Mouse (Mus musculus) c-Kit-positive CD71-positive TER-119-positive erythroid progenitor cells, embryonic 14.5 days (primary cell): ENCODE measurements around the gene Fpgs.

Source experiments
- DNase-seq: peaks from one replicate; pipeline ENCODE4 v3.0.0-alpha.2; 2013; ENCODE audit warnings: low spot score

The Fpgs gene

DNA sequence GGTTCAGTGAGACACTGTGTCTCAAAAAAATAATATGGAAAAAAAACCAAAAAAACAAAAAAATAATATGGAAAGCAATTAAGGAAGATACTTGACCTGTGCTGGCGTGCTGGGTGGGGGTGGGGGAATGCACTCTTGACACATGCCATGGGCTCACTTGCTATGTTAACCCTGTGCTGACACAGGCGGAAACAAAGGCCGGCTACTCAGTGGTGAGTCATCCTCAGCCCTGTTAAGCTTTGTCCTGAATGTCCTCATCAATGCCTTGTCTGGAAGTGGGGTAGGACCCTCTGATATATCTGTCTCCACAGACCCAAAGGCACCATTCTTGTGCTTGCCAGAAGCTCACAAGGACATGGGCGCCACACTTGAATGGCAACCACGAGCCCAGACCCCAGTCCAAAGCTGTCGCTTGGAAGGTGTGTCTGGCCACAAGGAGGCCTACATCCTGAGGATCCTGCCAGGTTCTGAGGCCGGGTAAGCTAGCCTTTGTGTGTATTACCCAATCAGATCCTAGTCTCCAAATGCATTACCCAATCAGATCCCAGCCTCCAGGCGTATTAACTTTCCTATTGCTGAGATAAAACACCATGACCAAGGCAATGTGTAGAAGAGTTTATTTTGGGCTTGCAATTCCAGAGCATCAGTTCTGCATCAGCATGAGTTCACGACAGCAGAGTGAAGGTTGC is 31.9 kb downstream of the Fpgs start:
- no peak for DNase-seq

- no peak for DNase-seq
Measured at GRCm38 (mm10) chr2:32671147-32671546, 32.8 kb downstream of the Fpgs start.

- no peak for DNase-seq
Measured at GRCm38 (mm10) chr2:32669876-32670275, 34.1 kb downstream of the Fpgs start.

DNA sequence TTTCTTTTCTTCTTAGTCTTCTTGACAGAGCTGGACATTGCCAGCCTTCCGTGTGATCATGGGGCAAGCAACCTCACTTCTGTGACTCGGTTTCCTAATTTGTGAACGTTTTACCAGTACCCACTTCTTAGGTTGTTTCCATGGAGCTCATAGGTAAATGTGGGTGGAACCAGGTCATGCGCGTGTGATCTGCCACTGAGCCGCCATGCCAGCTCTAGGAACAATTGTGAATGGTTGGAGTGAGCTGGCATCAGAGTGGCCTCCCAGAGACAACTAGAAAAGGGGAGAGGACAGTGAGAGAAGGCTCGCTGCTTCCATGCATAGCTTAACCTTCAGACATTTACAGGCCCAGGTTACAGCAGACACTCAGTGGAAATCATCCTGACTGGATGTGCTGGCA is 35.8 kb downstream of the Fpgs start:
- no peak for DNase-seq

DNA sequence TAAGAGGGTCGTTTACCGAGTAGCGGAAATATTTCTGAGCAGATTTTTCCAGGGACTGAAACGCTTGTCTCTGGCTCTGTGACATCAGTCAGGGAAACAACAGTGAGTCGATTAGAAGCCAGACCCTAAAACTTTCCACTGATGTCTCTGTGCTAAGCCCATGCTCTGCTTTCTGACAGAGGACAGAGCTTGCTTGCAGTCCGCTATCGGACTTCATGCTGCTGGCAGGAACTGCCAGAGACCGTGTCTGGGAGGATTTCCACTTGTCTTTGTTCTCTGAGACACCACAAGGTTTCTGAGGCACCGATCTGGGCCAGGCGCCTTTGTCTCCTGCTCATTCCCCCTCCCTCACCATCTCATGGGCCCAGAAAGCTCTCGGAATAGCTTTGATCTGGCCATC is 36.2 kb downstream of the Fpgs start:
- DNase-seq = no peak

DNA sequence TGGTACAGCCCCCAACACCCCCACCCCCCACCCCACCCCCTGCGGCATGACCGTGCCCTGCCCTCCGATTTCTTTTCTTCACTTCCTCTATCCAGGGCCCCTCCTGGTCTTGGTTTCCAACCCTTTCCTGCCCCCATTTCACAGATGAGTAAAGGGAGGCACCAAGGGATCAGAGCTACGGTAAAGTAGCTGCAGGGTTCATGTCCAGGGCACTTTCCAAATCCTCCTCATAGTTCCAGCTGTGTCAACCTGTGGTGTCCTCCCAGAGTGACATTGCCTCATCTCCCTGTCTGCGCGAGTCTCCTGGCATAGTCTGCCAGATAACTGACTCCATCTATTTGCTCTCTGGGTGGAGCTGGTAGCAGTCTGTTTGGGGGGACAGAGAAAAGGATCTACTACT is 38.1 kb downstream of the Fpgs start:
- no peak for DNase-seq

DNA sequence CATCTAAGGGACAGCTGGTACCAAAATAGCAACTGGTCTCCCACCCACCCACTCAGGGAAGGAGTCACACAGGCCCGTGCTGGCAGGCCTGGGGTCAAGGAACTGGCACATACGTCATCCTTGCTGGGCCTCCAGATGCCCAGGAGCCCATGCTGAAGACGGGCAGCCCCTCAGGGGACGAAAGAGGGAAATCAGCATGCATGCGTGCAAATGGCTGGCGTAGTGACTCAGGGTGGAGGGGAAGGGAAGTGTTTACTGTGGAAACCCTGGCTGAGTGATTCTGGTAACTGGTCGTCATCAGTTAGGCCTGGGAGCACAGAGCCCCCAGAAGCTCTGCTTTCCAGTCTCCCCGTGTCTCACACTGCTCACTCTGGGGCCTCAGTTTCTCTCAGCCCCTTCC is 38.6 kb downstream of the Fpgs start:
- DNase-seq = no peak

- no peak for DNase-seq
Measured at GRCm38 (mm10) chr2:32662291-32662690, 41.7 kb downstream of the Fpgs start.

GRCm38 (mm10) chr2:32661509-32662107 is 42.3 kb downstream of the Fpgs start:
- DNase-seq = no peak

DNA sequence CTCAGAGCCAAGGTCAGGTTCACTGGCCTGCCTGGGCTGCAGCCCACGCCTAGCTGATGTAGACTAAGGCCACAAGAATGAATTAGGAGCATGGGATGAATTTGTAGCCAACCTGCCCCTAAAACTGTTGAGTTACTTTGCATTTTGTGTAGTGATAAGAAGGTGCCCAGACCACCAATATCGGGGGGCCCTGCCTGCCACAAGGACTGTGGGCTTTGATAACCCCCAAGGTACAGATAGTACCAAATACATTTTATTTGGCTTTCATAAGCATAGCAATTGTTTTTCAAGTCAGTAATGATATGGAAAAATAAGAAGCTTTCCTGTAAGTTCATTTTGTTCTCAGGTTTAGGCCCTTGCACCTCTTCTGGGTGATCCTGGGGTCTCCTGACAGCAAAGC is 45.1 kb downstream of the Fpgs start:
- DNase-seq = no peak

- DNase-seq = no peak
Measured at GRCm38 (mm10) chr2:32655826-32656225, 48.1 kb downstream of the Fpgs start.

DNA sequence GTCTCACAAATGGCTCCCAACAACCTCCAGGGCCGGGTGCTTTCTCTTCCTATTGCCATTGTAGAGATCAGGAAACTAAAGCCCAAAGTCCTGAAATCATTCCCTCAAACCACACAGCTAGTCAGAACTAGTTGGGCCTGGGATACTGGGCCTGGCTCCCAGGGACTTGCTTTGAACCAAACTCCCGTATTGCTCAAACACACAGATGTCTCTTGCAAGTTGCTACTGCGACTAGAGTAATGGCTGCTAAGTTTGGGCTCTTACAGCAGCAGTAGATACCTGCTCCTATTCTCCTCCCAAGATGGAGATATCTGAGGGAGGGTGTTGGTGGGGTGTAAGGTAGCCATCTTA is 48.6 kb downstream of the Fpgs start:
- DNase-seq = no peak

DNA sequence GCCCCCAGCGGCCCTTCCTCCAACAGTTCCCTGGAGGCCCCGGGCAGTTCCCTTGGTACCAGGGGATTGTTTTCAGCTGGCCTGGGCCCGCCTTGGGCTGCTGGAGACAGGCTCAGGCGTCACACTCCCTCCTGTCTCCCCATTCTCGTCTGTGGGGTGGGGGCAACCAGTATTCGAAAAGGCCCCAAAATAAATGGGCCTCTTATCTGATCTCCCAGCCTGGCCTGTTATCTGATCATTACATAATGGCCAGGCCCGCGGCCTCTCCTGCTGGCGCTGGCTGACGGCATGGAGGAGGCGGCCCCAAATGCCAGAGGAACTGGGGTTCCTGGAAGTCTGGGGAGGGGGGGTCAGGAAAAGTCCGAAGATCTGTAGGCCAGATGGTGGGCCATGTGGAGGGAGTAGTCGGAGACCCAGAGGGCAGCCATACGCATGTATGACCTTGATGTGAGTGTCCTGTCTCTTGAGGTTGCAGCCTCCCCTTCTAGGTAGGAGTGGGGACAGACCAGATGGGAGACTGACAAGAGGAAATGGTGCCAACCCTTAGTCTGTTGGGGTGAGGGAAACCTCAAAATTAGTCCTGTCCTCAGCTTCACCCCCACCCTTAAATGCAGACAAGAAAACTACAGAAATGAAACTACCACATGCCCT is 49.1 kb downstream of the Fpgs start:
- no peak for DNase-seq

DNA sequence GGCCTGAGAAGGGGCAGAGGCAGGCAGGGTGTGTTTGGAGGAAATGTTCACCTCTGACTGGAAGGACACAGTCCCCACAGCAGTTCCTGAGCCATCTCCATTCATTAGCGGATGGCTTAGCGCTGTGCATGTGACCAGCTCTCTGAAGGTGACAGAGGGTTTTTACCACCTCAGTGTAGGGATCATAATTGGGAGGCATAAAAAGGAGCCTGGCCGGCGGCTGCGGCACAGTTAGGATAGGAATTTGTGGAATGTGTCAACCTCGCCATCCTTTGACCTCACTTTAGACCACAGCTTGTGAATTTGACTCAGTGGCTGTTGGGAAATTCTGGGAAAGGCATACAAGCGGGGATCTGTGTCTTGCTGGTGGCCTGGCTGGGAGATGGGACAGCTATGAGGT is 50.2 kb downstream of the Fpgs start:
- DNase-seq = no peak

DNA sequence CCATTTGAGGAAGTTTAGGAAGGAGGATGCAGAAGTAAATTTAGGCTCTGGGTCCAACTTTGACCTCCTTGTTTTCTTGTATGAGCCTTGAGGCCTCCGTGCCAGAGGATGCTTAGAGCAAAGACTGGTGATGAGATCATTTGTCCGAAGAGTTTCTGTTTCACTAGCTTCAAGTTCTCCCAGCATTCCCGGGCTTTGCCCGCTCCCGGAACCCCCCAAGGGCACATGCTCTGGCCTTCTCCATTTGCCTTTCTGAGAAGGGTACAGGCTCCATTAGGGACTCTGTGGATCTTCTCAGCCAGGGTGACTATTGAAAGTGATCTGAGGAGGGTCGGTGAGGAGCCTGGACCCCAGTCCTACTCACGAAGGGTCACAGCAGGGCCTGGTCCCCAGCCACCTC is 56.6 kb downstream of the Fpgs start:
- DNase-seq = no peak

DNA sequence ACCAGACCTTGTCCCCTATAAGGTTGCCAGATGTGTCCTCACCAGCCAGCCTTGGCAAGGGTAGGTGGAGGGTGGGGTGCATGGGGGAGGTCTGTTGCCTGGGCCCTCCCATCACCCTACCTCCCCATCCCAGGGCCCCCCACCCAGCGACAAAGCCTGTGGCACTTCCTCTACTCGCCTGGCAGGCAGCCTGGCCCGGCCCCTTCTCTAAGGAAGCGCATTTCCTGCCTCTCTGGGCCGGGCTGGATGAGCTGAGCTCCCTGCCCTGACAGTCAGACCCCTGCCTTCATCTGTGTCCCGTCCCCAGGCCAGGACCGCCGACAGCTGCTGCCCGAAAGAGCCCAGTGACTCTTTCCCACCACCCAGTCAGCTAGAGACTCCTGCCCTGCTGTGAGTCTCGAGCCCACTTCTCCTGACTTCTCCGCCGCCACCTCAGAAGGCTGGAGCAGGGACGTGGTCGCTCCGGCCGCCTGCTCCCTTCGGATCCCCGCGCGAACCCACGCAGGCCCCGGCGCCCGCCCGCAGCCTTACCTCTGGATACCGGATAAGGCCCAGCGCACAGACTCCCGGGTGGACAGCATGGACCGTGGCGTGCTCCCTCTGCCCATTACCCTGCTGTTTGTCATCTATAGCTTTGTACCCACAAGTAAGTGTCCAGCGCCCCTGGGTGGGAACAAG is 57.4 kb downstream of the Fpgs start, which contains the start of gene Eng:
TSS of gene Eng (plus strand) at position 217 of the 678 bp plus-strand sequence.
- no peak for DNase-seq

GRCm38 (mm10) chr2:32645647-32646046 is 58.3 kb downstream of the Fpgs start:
- no peak for DNase-seq

GRCm38 (mm10) chr2:32644799-32645475 is 59.0 kb downstream of the Fpgs start:
- DNase-seq = no peak

DNA sequence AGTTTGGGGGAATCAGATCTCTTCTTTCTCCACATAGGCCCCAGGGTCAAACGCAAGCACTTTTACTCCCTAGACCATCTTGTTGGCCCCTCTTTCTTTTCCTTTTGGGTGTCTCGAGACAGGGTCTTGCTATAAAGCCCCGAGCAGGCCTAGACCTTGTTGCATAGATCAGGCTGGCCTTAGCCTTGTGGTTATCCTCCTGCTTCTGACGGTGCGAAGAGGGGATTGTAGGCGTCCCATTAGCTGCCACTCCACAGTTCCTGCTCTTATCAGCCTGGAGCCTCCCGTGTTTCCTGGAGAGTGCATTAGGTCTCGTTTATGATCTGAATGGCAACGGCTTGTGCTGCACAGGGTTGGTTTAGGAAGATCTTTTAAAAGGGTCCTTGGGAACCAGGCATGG is 59.9 kb downstream of the Fpgs start:
- no peak for DNase-seq

DNA sequence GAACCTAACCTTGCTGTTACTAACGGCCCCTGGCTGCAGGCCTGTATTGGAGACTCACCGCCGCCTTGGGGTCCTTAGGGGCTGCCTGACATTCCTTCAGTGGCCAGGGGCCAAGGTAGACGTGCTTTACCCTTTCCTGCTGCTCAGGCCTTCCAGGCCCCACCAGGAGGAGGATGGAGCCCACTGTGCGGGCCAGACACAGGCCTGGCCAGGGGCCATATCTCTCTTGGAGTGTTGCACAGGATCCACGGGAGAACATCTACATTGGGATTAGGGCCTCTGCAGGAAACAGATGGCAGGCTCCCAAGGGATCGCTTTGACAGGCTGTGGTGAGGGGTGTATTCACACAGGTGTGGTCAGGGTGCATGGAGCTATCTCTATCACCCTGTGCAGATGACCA is 61.1 kb downstream of the Fpgs start:
- no peak for DNase-seq

DNA sequence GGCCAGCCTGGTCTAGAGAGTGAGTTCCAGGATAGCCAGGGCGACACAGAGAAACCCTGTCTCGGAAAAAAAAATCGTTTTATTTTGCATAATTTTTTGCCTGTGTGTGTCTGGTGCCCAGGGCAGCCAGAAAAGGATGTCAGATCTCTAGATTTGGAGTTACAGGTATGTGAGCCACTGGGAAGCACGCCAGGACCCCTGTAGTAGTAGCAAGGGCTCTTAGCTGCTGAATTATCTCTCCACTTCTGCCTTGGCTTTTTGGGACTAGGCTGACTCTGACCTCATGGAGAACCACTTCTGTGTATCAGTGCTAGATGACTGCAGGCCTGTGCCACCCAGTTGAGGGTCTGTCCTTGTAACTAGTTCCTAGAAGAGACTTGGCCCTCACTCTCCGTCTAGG is 62.1 kb downstream of the Fpgs start:
- no peak for DNase-seq

DNA sequence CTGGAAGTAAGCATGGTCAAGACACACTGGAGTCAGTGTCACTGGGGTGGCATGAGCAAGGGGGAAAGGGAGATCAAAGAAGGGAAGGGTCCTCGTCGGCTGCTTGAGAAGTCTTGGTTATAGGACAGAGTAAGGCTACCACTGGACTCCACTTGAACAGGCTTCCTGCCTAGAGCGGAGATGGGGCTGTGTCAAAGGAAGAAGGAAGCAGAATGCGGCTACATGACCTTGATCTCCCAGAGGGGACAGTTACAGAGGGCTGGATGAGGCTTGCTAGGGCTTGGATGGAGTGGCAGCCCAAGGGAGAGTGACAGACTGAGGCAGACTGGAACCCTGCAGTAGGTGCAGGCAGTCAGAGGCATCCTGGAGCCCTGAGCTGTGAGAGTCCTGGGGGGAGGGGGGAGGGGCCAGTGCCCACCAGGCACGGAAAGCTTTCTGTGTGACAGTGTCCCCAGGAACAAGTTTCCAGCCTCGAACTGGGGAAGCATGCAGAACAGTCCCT is 63.3 kb downstream of the Fpgs start:
- DNase-seq = no peak
